16 mouse cellular contexts compared by ENCODE assay signal in the genomic region with DNA sequence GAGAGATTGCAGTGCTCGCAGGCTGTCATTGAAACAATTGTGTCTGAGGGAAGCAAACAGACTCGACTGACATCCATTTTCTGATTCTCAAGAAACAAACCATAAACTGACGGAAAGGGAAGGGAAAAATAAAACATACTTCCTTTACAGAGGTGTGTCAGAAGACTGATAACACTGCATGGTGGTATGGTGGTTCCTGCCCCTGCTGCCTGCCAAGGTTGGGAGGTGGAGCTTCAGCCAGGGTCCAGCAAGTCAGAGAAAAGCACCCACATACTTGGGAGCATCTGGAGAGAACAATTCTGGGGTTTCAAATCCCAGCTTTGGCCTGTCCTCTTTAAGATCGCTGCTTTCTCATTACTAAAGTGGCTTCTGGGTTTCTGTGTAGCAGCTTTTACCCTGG.
DNase-seq lines count a peak whose midpoint lies in the region; ATAC-seq lines count a peak whose summit lies in the region.
"Had no signal": no experiment of that assay in that cellular context is flagged by ENCODE, and none has a peak within 500 bp of the region (broad histone marks: within the 10 kb centered on the region; RNA-seq: fewer than 3 reads in every experiment).

No protein-coding gene starts in this region.

- peak; percentile 53 to 56; a peak in 1 of 4 replicates for ATAC-seq in hematopoietic stem cell, adult 5-6 weeks (replicated peaks in 1 of 2; ENCODE audit: insufficient read depth in 1 of 2, low FRiP score in 2 of 2, low TSS enrichment in 1 of 2, low read depth in 1 of 2, poor library complexity in 2 of 2, severe bottlenecking in 2 of 2)
- ATAC-seq: activated CD4-positive, CD25-positive, alpha-beta regulatory T cell, adult 4 months; CD4-positive, CD25-positive, alpha-beta regulatory T cell, adult 4 months; Patski had no signal

- no peak for DNase-seq in frontal cortex, postnatal 10 days (ENCODE audit: low spot score in 2 of 2)
- DNase-seq: adrenal gland, adult 2 months; adrenal gland, adult 8-10 months; adrenal gland, postnatal 10 days; adrenal gland, postnatal 14 days; adrenal gland, postnatal 25 days; adrenal gland, postnatal 36 days; B cell, adult 2 months; cerebellum, adult 11 months; cerebellum, adult 11-12 months; cerebellum, adult 18-20 months; cerebellum, adult 2 months had no signal
